Mouse (Mus musculus) neural tube, embryonic 15.5 days (tissue): ENCODE results near the gene Cyp4f37. TPM values are rescaled to one million over a fixed set of nuclear protein-coding genes. Genes with fewer than 3 reads are reported as not detected.
A peak's percentile ranks its signal among the peaks of the same experiment; 100 is the strongest.
"Not testable (repeated sequence)": the region's sequence is repeated elsewhere in the genome, so short reads cannot be mapped to it uniquely, and the experiment has no call there.

Experiments used
- ATAC-seq: fragments of 200-750 bp; cut with Nextera tagmentation; 2 replicates; pipeline ENCODE4 v1.8.0; 2017; ENCODE audit warnings: mild to moderate bottlenecking, moderate TSS enrichment, moderate library complexity; ENCODE audit not compliant: low FRiP score
- H3K27ac ChIP-seq: fragments of 300-500 bp; sonication (generic); replicated peaks from 2 replicates; pipeline ENCODE4 v1.5.1; 2015; ENCODE audit warnings: mild to moderate bottlenecking, inconsistent platforms
- H3K27me3 ChIP-seq: fragments of 300-500 bp; sonication (generic); replicated peaks from 2 replicates; pipeline ENCODE4 v1.6.1; 2015; ENCODE audit warnings: inconsistent platforms
- H3K36me3 ChIP-seq: fragments of 300-500 bp; sonication (generic); 2 replicates; pipeline ENCODE4 v1.6.1; 2015; ENCODE audit warnings: inconsistent platforms
- H3K4me1 ChIP-seq: fragments of 300-500 bp; sonication (generic); 2 replicates; pipeline ENCODE4 v1.6.1; 2015; ENCODE audit warnings: inconsistent platforms
- H3K4me2 ChIP-seq: fragments of 300-500 bp; sonication (generic); 2 replicates; pipeline ENCODE4 v1.6.1; 2015; ENCODE audit warnings: inconsistent platforms, mild to moderate bottlenecking, moderate library complexity
- H3K4me3 ChIP-seq: fragments of 300-500 bp; sonication (generic); replicated peaks from 2 replicates; pipeline ENCODE4 v1.5.1; 2015; ENCODE audit warnings: mild to moderate bottlenecking, inconsistent platforms
- H3K9ac ChIP-seq: fragments of 300-500 bp; sonication (generic); replicated peaks from 2 replicates; pipeline ENCODE4 v1.6.1; 2015; ENCODE audit warnings: mild to moderate bottlenecking, inconsistent platforms
- H3K9me3 ChIP-seq: fragments of 300-500 bp; sonication (generic); replicated peaks from 2 replicates; pipeline ENCODE4 v1.6.1; 2016; ENCODE audit warnings: inconsistent platforms
- WGBS: fragments of 180-500 bp; shearing (Covaris S2); methylation state at CpG from one replicate; pipeline ENCODE4 v1.1.7; 2015; ENCODE audit warnings: mixed read lengths; 5-methylcytosine and 5-hydroxymethylcytosine counted together
- polyA plus RNA-seq: library from polyadenylated mRNA; unstranded; fragments of >200 nt; fragmentation: Nextera tagmentation; extraction: Ambion mirVana; gene quantifications from 2 replicates; pipeline ENCODE4 v1.2.1, GENCODE M21; 2015

Cyp4f37 gene
- 1.1 TPM in 1 of 2 replicates, not detected in the other for polyA plus RNA-seq

- not testable (repeated sequence) for H3K27ac ChIP-seq
- 85% methylated on average over 4 of the region's 4 CpGs for WGBS
Observed at GRCm38 (mm10) chr17:32621018-32621417, at the start of gene Cyp4f37. Gene Cyp4f37, plus strand, starts transcription at chr17:32621309.

GRCm38 (mm10) chr17:32573286-32573685 is 47.8 kb upstream of the Cyp4f37 start:
- H3K9ac ChIP-seq, H3K4me1 ChIP-seq, H3K4me2 ChIP-seq, H3K36me3 ChIP-seq, H3K9me3 ChIP-seq, H3K27me3 ChIP-seq, H3K27ac ChIP-seq, ATAC-seq, H3K4me3 ChIP-seq: not testable (repeated sequence)
- 69% methylated on average over 2 of the region's 2 CpGs for WGBS

More at GRCm38 (mm10) chr17:32621018-32621417, at the start of gene Cyp4f37:
- H3K4me1 ChIP-seq, H3K4me3 ChIP-seq, H3K36me3 ChIP-seq, H3K9ac ChIP-seq, H3K9me3 ChIP-seq, H3K4me2 ChIP-seq, H3K27me3 ChIP-seq, ATAC-seq: not testable (repeated sequence)

- Histone ChIP-seq H3K9ac (no peak overlapping the region), H3K9me3 (no peaks in the 10 kb centered on the region), H3K27ac (no peak overlapping the region), H3K4me2 (no peak overlapping the region), H3K4me1 (no peaks in the 10 kb centered on the region), H3K4me3 (no peak overlapping the region), H3K36me3 (no peaks in the 10 kb centered on the region), H3K27me3 (no peaks in the 10 kb centered on the region)
- no peak for ATAC-seq
- 60% methylated on average over 7 of the region's 7 CpGs for WGBS
Observed at GRCm38 (mm10) chr17:32577496-32578186, 43.5 kb upstream of the Cyp4f37 start.

GRCm38 (mm10) chr17:32596494-32596893 is 24.6 kb upstream of the Cyp4f37 start:
- Histone ChIP-seq H3K4me2 (no peak overlapping the region), H3K9ac (no peak overlapping the region), H3K4me1 (no peaks in the 10 kb centered on the region), H3K4me3 (no peak overlapping the region), H3K27ac (no peak overlapping the region), H3K27me3 (no peaks in the 10 kb centered on the region), H3K9me3 (0 out of 2 replicates have a peak, but pooled peaks cover 5% of the 10 kb centered on the region), H3K36me3 (no peaks in the 10 kb centered on the region)
- 91% methylated on average over 18 of the region's 18 CpGs for WGBS
- no peak for ATAC-seq

GRCm38 (mm10) chr17:32608055-32608454 is 13.1 kb upstream of the Cyp4f37 start:
- Histone ChIP-seq H3K4me1 (no peaks in the 10 kb centered on the region), H3K36me3 (no peaks in the 10 kb centered on the region), H3K27ac (no peak overlapping the region), H3K4me3 (no peak overlapping the region), H3K9ac (no peak overlapping the region), H3K9me3 (no peaks in the 10 kb centered on the region), H3K4me2 (no peak overlapping the region), H3K27me3 (no peaks in the 10 kb centered on the region)
- 75% methylated on average over 1 of the region's 1 CpGs for WGBS
- no peak for ATAC-seq

GRCm38 (mm10) chr17:32610231-32610630 is 10.9 kb upstream of the Cyp4f37 start:
- not testable (repeated sequence) for H3K4me1 ChIP-seq, H3K4me2 ChIP-seq, H3K27me3 ChIP-seq, H3K36me3 ChIP-seq, H3K9me3 ChIP-seq, H3K9ac ChIP-seq, ATAC-seq, H3K27ac ChIP-seq, H3K4me3 ChIP-seq
- 81% methylated on average over 3 of the region's 3 CpGs for WGBS

GRCm38 (mm10) chr17:32610896-32611295 is 10.2 kb upstream of the Cyp4f37 start:
- Histone ChIP-seq H3K4me3 (no peak overlapping the region), H3K27ac (no peak overlapping the region), H3K36me3 (no peaks in the 10 kb centered on the region), H3K9me3 (no peaks in the 10 kb centered on the region), H3K9ac (no peak overlapping the region), H3K4me1 (no peaks in the 10 kb centered on the region), H3K27me3 (no peaks in the 10 kb centered on the region), H3K4me2 (no peak overlapping the region)
- no peak for ATAC-seq
- 87% methylated on average over 3 of the region's 3 CpGs for WGBS

GRCm38 (mm10) chr17:32612417-32612816 is 8.7 kb upstream of the Cyp4f37 start:
- H3K9ac ChIP-seq = no peak overlapping the region
- 71% methylated on average over 3 of the region's 3 CpGs for WGBS
- no peak overlapping the region for H3K4me2 ChIP-seq
- ATAC-seq = no peak
- H3K27ac ChIP-seq = no peak overlapping the region
- no peaks in the 10 kb centered on the region for H3K9me3 ChIP-seq
- H3K36me3 ChIP-seq = no peaks in the 10 kb centered on the region
- no peaks in the 10 kb centered on the region for H3K4me1 ChIP-seq
- no peak overlapping the region for H3K4me3 ChIP-seq
- no peaks in the 10 kb centered on the region for H3K27me3 ChIP-seq

GRCm38 (mm10) chr17:32617252-32617651 is 3.9 kb upstream of the Cyp4f37 start:
- Histone ChIP-seq H3K36me3 (no peaks in the 10 kb centered on the region), H3K27ac (no peak overlapping the region), H3K27me3 (no peaks in the 10 kb centered on the region), H3K4me1 (no peaks in the 10 kb centered on the region), H3K4me3 (no peak overlapping the region), H3K4me2 (no peak overlapping the region), H3K9me3 (no peaks in the 10 kb centered on the region), H3K9ac (no peak overlapping the region)
- WGBS = 67% methylated on average over 1 of the region's 1 CpGs
- ATAC-seq = no peak

- not testable (repeated sequence) for H3K27me3 ChIP-seq, H3K4me2 ChIP-seq, ATAC-seq, H3K9me3 ChIP-seq, H3K4me3 ChIP-seq, H3K27ac ChIP-seq, H3K36me3 ChIP-seq, H3K9ac ChIP-seq, H3K4me1 ChIP-seq
- 85% methylated on average over 7 of the region's 7 CpGs for WGBS
Observed at GRCm38 (mm10) chr17:32629726-32630125, 8.6 kb downstream of the Cyp4f37 start.

GRCm38 (mm10) chr17:32631936-32632335 is 10.8 kb downstream of the Cyp4f37 start:
- no peaks in the 10 kb centered on the region for H3K36me3 ChIP-seq
- H3K4me1 ChIP-seq = peaks cover 8% of the 10 kb centered on the region
- no peak overlapping the region for H3K4me3 ChIP-seq
- ATAC-seq = no peak
- no peak overlapping the region for H3K4me2 ChIP-seq
- no peaks in the 10 kb centered on the region for H3K27me3 ChIP-seq
- H3K9me3 ChIP-seq = no peaks in the 10 kb centered on the region
- no peak overlapping the region for H3K27ac ChIP-seq
- no peak overlapping the region for H3K9ac ChIP-seq
- 80% methylated on average over 3 of the region's 3 CpGs for WGBS

GRCm38 (mm10) chr17:32634242-32634971 is 13.3 kb downstream of the Cyp4f37 start:
- H3K9me3 ChIP-seq, H3K27me3 ChIP-seq, H3K4me1 ChIP-seq, H3K36me3 ChIP-seq: not testable (repeated sequence)
- peak overlapping the region; percentile 68 for H3K27ac ChIP-seq
- ATAC-seq = peak; percentile 67
- peak overlapping the region; percentile 74 for H3K4me2 ChIP-seq
- H3K4me3 ChIP-seq = peak overlapping the region; percentile 44
- WGBS = 93% methylated on average over 9 of the region's 9 CpGs
- H3K9ac ChIP-seq = peak overlapping the region; percentile 46
